Mouse (Mus musculus) CH12.LX (cell line): ENCODE results near the gene Lyl1. TPM values are rescaled to one million over a fixed set of nuclear protein-coding genes. Genes with fewer than 3 reads are reported as not detected.
A peak's percentile ranks its signal among the peaks of the same experiment; 100 is the strongest.

Source experiments
- DNase-seq: peaks from one replicate; pipeline ENCODE4 v3.0.0-alpha.2; 2013; ENCODE audit errors: extremely low read depth
- H3K27ac ChIP-seq: 2 replicates; pipeline ENCODE4 v1.5.1; 2012; ENCODE audit warnings: low read depth, mild to moderate bottlenecking, control low read depth, moderate library complexity; ENCODE audit not compliant: insufficient read depth
- H3K27me3 ChIP-seq: replicated peaks from 2 replicates; pipeline ENCODE3; 2012; ENCODE audit warnings: inconsistent platforms
- H3K36me3 ChIP-seq, 2 experiments: replicated peaks in 1 of 2; 2 replicates each; pipeline versions ENCODE3 to v1.6.1; 2012; ENCODE audit warnings: inconsistent platforms in 1 of 2, low read length in 1 of 2, mild to moderate bottlenecking in 1 of 2, mixed read lengths in 1 of 2, moderate library complexity in 1 of 2; ENCODE audit not compliant: control insufficient read depth in 1 of 2, insufficient read depth in 1 of 2
- H3K4me1 ChIP-seq, 2 experiments: 2 replicates each; pipeline ENCODE4 v1.6.1; 2012; ENCODE audit warnings: inconsistent platforms in 1 of 2, moderate library complexity in 1 of 2; ENCODE audit not compliant: insufficient read depth in 2 of 2, control insufficient read depth in 1 of 2
- H3K4me2 ChIP-seq: 2 replicates; pipeline ENCODE4 v1.6.1; 2012; ENCODE audit warnings: low read depth, mild to moderate bottlenecking, control low read depth; ENCODE audit not compliant: poor library complexity, insufficient read depth, severe bottlenecking
- H3K4me3 ChIP-seq, 3 experiments: fragments of 150-350 bp in 1 of 3; sonication (generic) in 1 of 3; replicated peaks in 1 of 3; 2 replicates each; pipeline versions ENCODE3 to v1.5.1; 2011 to 2012; ENCODE audit warnings: low read depth in 2 of 3, low read length in 2 of 3, mild to moderate bottlenecking in 2 of 3, moderate library complexity in 2 of 3, control low read depth in 1 of 3, improper control_type of control experiment in 1 of 3, inconsistent platforms in 1 of 3, mixed read lengths in 1 of 3; ENCODE audit not compliant: poor library complexity in 1 of 3
- H3K79me2 ChIP-seq: replicated peaks from 2 replicates; pipeline ENCODE4 v1.6.1; 2012; ENCODE audit warnings: mild to moderate bottlenecking, moderate library complexity; ENCODE audit not compliant: control insufficient read depth, poor library complexity, insufficient read depth, severe bottlenecking; ENCODE audit errors: extremely low read depth
- H3K9ac ChIP-seq: 2 replicates; pipeline ENCODE4 v1.6.1; 2012; ENCODE audit warnings: low read depth, mild to moderate bottlenecking, control low read depth, moderate library complexity; ENCODE audit not compliant: insufficient read depth
- H3K9me3 ChIP-seq: replicated peaks from 2 replicates; pipeline ENCODE3; 2012; ENCODE audit warnings: low read length, inconsistent platforms, mixed read lengths
- CHD2 ChIP-seq: IDR thresholded peaks from 2 replicates; pipeline ENCODE4 v1.6.1; 2011; ENCODE audit warnings: low read length, improper control_type of control experiment
- CTCF ChIP-seq, 2 experiments: IDR thresholded peaks in 1 of 2; conservative IDR thresholded peaks in 1 of 2; 2 replicates each; pipeline ENCODE4 v1.5.1; 2011 to 2012; ENCODE audit warnings: low read depth in 2 of 2, low read length in 2 of 2, improper control_type of control experiment in 1 of 2, inconsistent platforms in 1 of 2, mild to moderate bottlenecking in 1 of 2, moderate library complexity in 1 of 2
- E2F4 ChIP-seq: IDR thresholded peaks from 2 replicates; pipeline ENCODE4 v1.6.1; 2011; ENCODE audit warnings: low read depth, low read length, improper control_type of control experiment; ENCODE audit not compliant: insufficient replicate concordance
- ELF1 ChIP-seq: IDR thresholded peaks from 2 replicates; pipeline ENCODE4 v1.6.1; 2014; ENCODE audit warnings: low read depth, mild to moderate bottlenecking, inconsistent platforms, low read length, improper control_type of control experiment
- EP300 ChIP-seq: IDR thresholded peaks from 2 replicates; pipeline ENCODE4 v1.6.1; 2011; ENCODE audit warnings: low read length, improper control_type of control experiment
- ETS1 ChIP-seq: conservative IDR thresholded peaks from 2 replicates; pipeline ENCODE4 v1.6.1; 2012; ENCODE audit warnings: low read depth, mild to moderate bottlenecking, inconsistent platforms, low read length, improper control_type of control experiment, moderate library complexity
- GABPA ChIP-seq: IDR thresholded peaks from 2 replicates; pipeline ENCODE4 v1.6.1; 2012; ENCODE audit warnings: low read depth, low read length, improper control_type of control experiment, inconsistent platforms; ENCODE audit not compliant: insufficient replicate concordance
- IRF4 ChIP-seq: IDR thresholded peaks from 2 replicates; pipeline ENCODE4 v1.6.1; 2014; ENCODE audit warnings: low read depth, mild to moderate bottlenecking, inconsistent platforms, low read length, improper control_type of control experiment
- JUN ChIP-seq: IDR thresholded peaks from 2 replicates; pipeline ENCODE4 v1.6.1; 2011; ENCODE audit warnings: low read depth, mild to moderate bottlenecking, low read length, improper control_type of control experiment, moderate library complexity; ENCODE audit not compliant: insufficient read depth
- JUND ChIP-seq: conservative IDR thresholded peaks from 2 replicates; pipeline ENCODE4 v1.6.1; 2011; ENCODE audit warnings: low read depth, low read length, improper control_type of control experiment
- MAFK ChIP-seq: IDR thresholded peaks from 2 replicates; pipeline ENCODE4 v1.6.1; 2011; ENCODE audit warnings: low read length, improper control_type of control experiment; ENCODE audit not compliant: insufficient replicate concordance
- MAX ChIP-seq: IDR thresholded peaks from 2 replicates; pipeline ENCODE4 v1.6.1; 2011; ENCODE audit warnings: low read length, improper control_type of control experiment
- MAZ ChIP-seq: IDR thresholded peaks from 2 replicates; pipeline ENCODE4 v1.6.1; 2012; ENCODE audit warnings: low read depth, mild to moderate bottlenecking, inconsistent platforms, low read length, improper control_type of control experiment, moderate library complexity
- MXI1 ChIP-seq: IDR thresholded peaks from 2 replicates; pipeline ENCODE4 v1.6.1; 2011; ENCODE audit warnings: mild to moderate bottlenecking, low read depth, low read length, improper control_type of control experiment
- MYC ChIP-seq: IDR thresholded peaks from 2 replicates; pipeline ENCODE4 v1.6.1; 2011; ENCODE audit warnings: low read depth, mild to moderate bottlenecking, improper control_type of control experiment, low read length
- NELFE ChIP-seq: IDR thresholded peaks from 2 replicates; pipeline ENCODE4 v1.6.1; 2011; ENCODE audit warnings: low read depth, low read length, improper control_type of control experiment
- NRF1 ChIP-seq: IDR thresholded peaks from 2 replicates; pipeline ENCODE4 v1.6.1; 2014; ENCODE audit warnings: low read depth, mild to moderate bottlenecking, inconsistent platforms, low read length, improper control_type of control experiment, moderate library complexity
- POLR2A ChIP-seq: IDR thresholded peaks from 2 replicates; pipeline ENCODE4 v1.6.1; 2011; ENCODE audit warnings: low read depth, mild to moderate bottlenecking, improper control_type of control experiment, low read length
- POLR2AphosphoS2 ChIP-seq: IDR thresholded peaks from 2 replicates; pipeline ENCODE4 v1.6.1; 2011; ENCODE audit warnings: low read depth, low read length, improper control_type of control experiment
- RAD21 ChIP-seq: IDR thresholded peaks from 2 replicates; pipeline ENCODE4 v1.6.1; 2011; ENCODE audit warnings: low read depth, mild to moderate bottlenecking, low read length, improper control_type of control experiment, moderate library complexity
- RCOR1 ChIP-seq: conservative IDR thresholded peaks from 2 replicates; pipeline ENCODE4 v1.6.1; 2012; ENCODE audit warnings: low read depth, mild to moderate bottlenecking, inconsistent platforms, low read length, improper control_type of control experiment
- SIN3A ChIP-seq: IDR thresholded peaks from 2 replicates; pipeline ENCODE4 v1.6.1; 2012; ENCODE audit warnings: low read length, improper control_type of control experiment, inconsistent platforms
- SMC3 ChIP-seq: IDR thresholded peaks from 2 replicates; pipeline ENCODE4 v1.6.1; 2011; ENCODE audit warnings: low read depth, low read length, improper control_type of control experiment
- TBP ChIP-seq: conservative IDR thresholded peaks from 2 replicates; pipeline ENCODE4 v1.6.1; 2011; ENCODE audit warnings: low read depth, low read length, improper control_type of control experiment
- TCF12 ChIP-seq: IDR thresholded peaks from 2 replicates; pipeline ENCODE4 v1.6.1; 2014; ENCODE audit warnings: low read depth, mild to moderate bottlenecking, inconsistent platforms, low read length, improper control_type of control experiment
- UBTF ChIP-seq: IDR thresholded peaks from 2 replicates; pipeline ENCODE4 v1.6.1; 2012; ENCODE audit warnings: low read depth, mild to moderate bottlenecking, inconsistent platforms, low read length, improper control_type of control experiment, moderate library complexity
- USF2 ChIP-seq: conservative IDR thresholded peaks from 2 replicates; pipeline ENCODE4 v1.6.1; 2011; ENCODE audit warnings: low read depth, low read length, improper control_type of control experiment
- ZC3H11A ChIP-seq: IDR thresholded peaks from 2 replicates; pipeline ENCODE4 v1.6.1; 2012; ENCODE audit warnings: low read depth, mild to moderate bottlenecking, inconsistent platforms, low read length, improper control_type of control experiment
- ZMIZ1 ChIP-seq: IDR thresholded peaks from 2 replicates; pipeline ENCODE4 v1.6.1; 2012; ENCODE audit warnings: low read depth, mild to moderate bottlenecking, inconsistent platforms, low read length, improper control_type of control experiment
- ZNF384 ChIP-seq: IDR thresholded peaks from 2 replicates; pipeline ENCODE4 v1.6.1; 2012; ENCODE audit warnings: low read depth, low read length, improper control_type of control experiment, inconsistent platforms
- dilution Hi-C: fragments of 300-500 bp; cut with MboI; formaldehyde crosslinking; loops from 2 replicates; pipeline ENCODE4 v1.14.3; 2020; ENCODE audit warnings: low sequenced_read_pairs; ENCODE audit not compliant: extremely low pct_unique_long_range_greater_than_20kb, extremely low pct_ligation_motif_present
- in situ Hi-C: fragments of 300-500 bp; cut with MboI; formaldehyde crosslinking; loops from 3 replicates; pipeline ENCODE4 v1.14.3; 2019; ENCODE audit warnings: low sequenced_read_pairs, low pct_ligation_motif_present, low pct_unique_long_range_greater_than_20kb, mixed read lengths
- polyA plus RNA-seq: library from polyadenylated mRNA; unstranded; fragments of >175 nt; gene quantifications from 2 replicates; pipeline ENCODE4 v1.2.1, GENCODE M21; 2012; ENCODE audit warnings: low read depth; ENCODE audit not compliant: insufficient read length
- total RNA-seq, 2 experiments: library from RNA; depleted of rRNA; stranded (reverse); fragments of 300-350 nt in 1 of 2; fragments of >200 nt in 1 of 2; gene quantifications; 2 replicates each; pipeline ENCODE4 v1.2.3; 2012 to 2014

Lyl1 gene
- total and polyA plus RNA-seq, 3 experiments: 20.6 to 53.2 (median 38.5) TPM

DNA sequence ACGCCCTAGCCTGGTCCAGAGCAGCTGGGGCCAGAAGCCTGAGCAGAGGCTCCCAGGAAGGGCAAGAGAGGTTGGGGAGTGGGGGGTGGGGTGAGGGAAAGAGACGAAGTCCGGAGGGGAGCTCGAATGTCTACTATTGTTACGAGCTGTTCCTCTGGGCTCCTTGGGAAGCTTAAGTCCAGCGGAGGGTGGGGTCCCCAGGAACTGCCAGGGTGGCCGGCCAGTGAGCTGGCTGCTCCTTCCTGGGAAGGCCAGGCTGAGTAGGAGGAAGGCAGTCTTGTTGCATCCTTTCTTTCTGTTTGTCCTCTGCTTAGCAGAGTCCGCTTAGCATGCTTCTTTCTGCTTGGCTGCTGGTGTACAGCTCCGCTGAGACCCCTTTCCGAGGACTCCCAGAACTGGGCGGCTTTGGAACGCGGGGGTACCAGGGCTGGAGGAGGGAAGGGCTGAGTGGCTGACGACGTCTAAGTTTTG, 6.8 kb downstream of the Lyl1 start:
- dilution Hi-C loops: no loop called here
- Histone ChIP-seq H3K27ac (no peak overlapping the region), H3K9me3 (peaks cover 2% of the 10 kb centered on the region), H3K79me2 (peaks cover 8% of the 10 kb centered on the region), H3K27me3 (peaks cover 14% of the 10 kb centered on the region), H3K4me1 (peaks cover 11 to 65% of the 10 kb centered on the region in 2 experiments), H3K36me3 (peaks cover 4 to 25% of the 10 kb centered on the region in 2 experiments)
- TF ChIP-seq USF2 (no peak), NELFE (no peak), CHD2 (no peak), ZMIZ1 (no peak), MYC (no peak), ZC3H11A (no peak), TBP (no peak), IRF4 (no peak), E2F4 (no peak), ELF1 (no peak), ETS1 (no peak), POLR2AphosphoS2 (no peak), EP300 (no peak), NRF1 (no peak), GABPA (no peak), RCOR1 (no peak), MAZ (no peak), POLR2A (no peak), CTCF (conservative IDR thresholded peaks at IDR 0.05 in 1 of 2, IDR thresholded peaks at IDR 0.05 in 1 of 2; ENCODE audit: low read depth in 2 of 2, low read length in 2 of 2) (no peak)
- TF ChIP-seq, all 38 proteins: peak for 0
- peak overlapping the region; percentile 22; the same call in 1 of the 2 replicates for H3K9ac ChIP-seq
- no peak for DNase-seq
- peak overlapping the region; percentile 71 for H3K4me2 ChIP-seq
- in situ Hi-C loops: no loop called here
- peak overlapping the region; percentile 52 to 68 (median 62) for H3K4me3 ChIP-seq

DNA sequence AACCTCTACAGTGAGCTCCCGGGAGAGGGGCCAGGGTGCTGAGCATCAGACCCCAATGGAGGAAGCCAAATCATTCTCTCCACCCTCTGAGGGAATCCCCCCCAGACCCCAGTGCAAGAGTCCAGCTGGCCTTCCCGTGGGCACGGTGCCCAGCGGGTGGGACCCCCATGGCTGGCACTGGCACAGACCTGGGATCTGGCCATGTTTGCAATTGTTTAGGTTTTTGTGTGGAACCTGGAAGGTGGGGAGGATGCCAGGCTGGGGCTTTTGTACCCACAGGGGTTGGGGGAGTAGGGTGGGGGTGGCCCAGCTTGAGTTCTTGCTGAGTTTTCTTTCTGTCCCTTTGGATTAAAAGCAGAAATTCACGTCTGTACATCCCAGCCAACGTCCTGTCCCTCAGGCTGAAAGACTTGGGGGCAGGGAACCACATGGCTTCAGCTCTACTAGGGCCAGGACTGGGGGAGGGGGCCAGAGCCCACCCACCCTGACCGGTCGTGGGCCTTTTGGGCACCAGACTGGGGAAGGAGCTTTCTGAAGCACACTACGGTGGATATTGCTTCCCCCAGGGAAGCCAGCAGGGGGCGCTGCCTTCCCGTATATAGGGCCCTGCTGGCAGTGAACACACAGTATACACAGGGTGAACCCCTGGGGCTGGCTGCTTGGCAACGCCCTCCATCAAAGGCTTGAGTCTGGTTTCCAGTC, 7.7 kb downstream of the Lyl1 start:
- H3K9me3 ChIP-seq: peaks cover 2% of the 10 kb centered on the region
- dilution Hi-C loops: no loop called here
- H3K27me3 ChIP-seq: peaks cover 19% of the 10 kb centered on the region
- no peak overlapping the region for H3K9ac ChIP-seq
- DNase-seq: peak; percentile 88
- in situ Hi-C loops: no loop called here
- H3K36me3 ChIP-seq: peaks cover 0 to 18% of the 10 kb centered on the region in 2 experiments
- H3K79me2 ChIP-seq: no peaks in the 10 kb centered on the region
- H3K4me2 ChIP-seq: peak overlapping the region; percentile 71
- H3K4me1 ChIP-seq: peaks cover 5 to 61% of the 10 kb centered on the region in 2 experiments; a peak in 3 of 4 replicates
- H3K27ac ChIP-seq: no peak overlapping the region
- no peak overlapping the region for H3K4me3 ChIP-seq
- TF ChIP-seq USF2 (no peak), RAD21 (peak; percentile 96), SMC3 (peak; percentile 97), POLR2A (no peak), TCF12 (peak; percentile 28; the same call in 1 of the 2 replicates), ETS1 (no peak), MAFK (no peak), SIN3A (no peak; the same call in 1 of the 2 replicates), MYC (no peak), JUND (no peak), UBTF (no peak), MAX (no peak), ZNF384 (no peak), ZC3H11A (peak; percentile 72), NRF1 (0 out of 2 replicates have a peak, but pooled peaks have one; percentile 45), MXI1 (no peak), RCOR1 (no peak), MAZ (0 out of 2 replicates have a peak, but pooled peaks have one; percentile 60), JUN (no peak), CHD2 (no peak), NELFE (peak; percentile 38; the same call in 1 of the 2 replicates)
